Mouse (Mus musculus): Measurements from ENCODE around the gene Gpr176. TPM values are rescaled to one million over a fixed set of nuclear protein-coding genes. Genes with fewer than 3 reads are reported as not detected.

The Gpr176 gene
- polyA plus RNA-seq, 1 experiment from 2014 or later = 0.43 TPM

- Histone ChIP-seq H3K9ac (no peak overlapping the region), H3K4me2 (no peak overlapping the region), H3K4me3 (no peak overlapping the region), H3K36me3 (no peaks in the 10 kb centered on the region), H3K9me3 (replicated peaks) (no peaks in the 10 kb centered on the region), H3K27me3 (no peaks in the 10 kb centered on the region), H3K4me1 (replicated peaks) (no peaks in the 10 kb centered on the region), H3K27ac (no peak overlapping the region)
- ATAC-seq (replicated peaks; ENCODE audit: insufficient number of reproducible peaks, insufficient read depth, low FRiP score, low read depth) = no peak
- WGBS = 47% methylated on average over 5 of the region's 5 CpGs
These were observed 54.0 kb downstream of the Gpr176 start for GRCm38 (mm10) chr2:118319176-118319575.

- no peak overlapping the region for H3K4me3 ChIP-seq
- ATAC-seq (replicated peaks; ENCODE audit: insufficient number of reproducible peaks, insufficient read depth, low FRiP score, low read depth) = no peak
- WGBS = 65% methylated on average over 2 of the region's 2 CpGs
These were observed 56.3 kb downstream of the Gpr176 start for GRCm38 (mm10) chr2:118316939-118317338.

GRCm38 (mm10) chr2:118315656-118316402 lies 57.4 kb downstream of the Gpr176 start:
- 76% methylated on average over 12 of the region's 12 CpGs for WGBS
- Histone ChIP-seq H3K27ac (no peak overlapping the region), H3K36me3 (no peaks in the 10 kb centered on the region), H3K4me1 (replicated peaks) (no peaks in the 10 kb centered on the region), H3K27me3 (no peaks in the 10 kb centered on the region), H3K4me3 (no peak overlapping the region), H3K9ac (no peak overlapping the region), H3K4me2 (no peak overlapping the region), H3K9me3 (replicated peaks) (no peaks in the 10 kb centered on the region)
- ATAC-seq (replicated peaks; ENCODE audit: insufficient number of reproducible peaks, insufficient read depth, low FRiP score, low read depth) = no peak

More at GRCm38 (mm10) chr2:118316939-118317338, 56.3 kb downstream of the Gpr176 start:
- Histone ChIP-seq H3K27me3 (no peaks in the 10 kb centered on the region), H3K4me2 (no peak overlapping the region), H3K4me1 (replicated peaks) (no peaks in the 10 kb centered on the region), H3K9me3 (replicated peaks) (no peaks in the 10 kb centered on the region), H3K36me3 (no peaks in the 10 kb centered on the region), H3K27ac (no peak overlapping the region), H3K9ac (no peak overlapping the region)

- Histone ChIP-seq H3K27me3 (no peaks in the 10 kb centered on the region), H3K4me1 (replicated peaks) (no peaks in the 10 kb centered on the region), H3K9me3 (replicated peaks) (no peaks in the 10 kb centered on the region), H3K4me2 (no peak overlapping the region), H3K4me3 (no peak overlapping the region), H3K9ac (no peak overlapping the region), H3K36me3 (no peaks in the 10 kb centered on the region), H3K27ac (no peak overlapping the region)
- 57% methylated on average over 8 of the region's 8 CpGs for WGBS
- no peak for ATAC-seq (replicated peaks; ENCODE audit: insufficient number of reproducible peaks, insufficient read depth, low FRiP score, low read depth)
These were observed 65.7 kb downstream of the Gpr176 start for GRCm38 (mm10) chr2:118307561-118307960.

GRCm38 (mm10) chr2:118306966-118307365 lies 66.3 kb downstream of the Gpr176 start:
- Histone ChIP-seq H3K4me2 (no peak overlapping the region), H3K36me3 (no peaks in the 10 kb centered on the region), H3K27ac (no peak overlapping the region), H3K4me3 (no peak overlapping the region), H3K9ac (no peak overlapping the region), H3K27me3 (no peaks in the 10 kb centered on the region), H3K9me3 (replicated peaks) (no peaks in the 10 kb centered on the region), H3K4me1 (replicated peaks) (no peaks in the 10 kb centered on the region)
- no peak for ATAC-seq (replicated peaks; ENCODE audit: insufficient number of reproducible peaks, insufficient read depth, low FRiP score, low read depth)
- WGBS = 65% methylated on average over 2 of the region's 2 CpGs

- Histone ChIP-seq H3K9me3 (replicated peaks) (no peaks in the 10 kb centered on the region), H3K4me2 (no peak overlapping the region), H3K4me3 (no peak overlapping the region), H3K27me3 (no peaks in the 10 kb centered on the region), H3K9ac (no peak overlapping the region), H3K27ac (no peak overlapping the region), H3K36me3 (no peaks in the 10 kb centered on the region), H3K4me1 (replicated peaks) (no peaks in the 10 kb centered on the region)
- no peak for ATAC-seq (replicated peaks; ENCODE audit: insufficient number of reproducible peaks, insufficient read depth, low FRiP score, low read depth)
- 49% methylated on average over 3 of the region's 3 CpGs for WGBS
These were observed 66.7 kb downstream of the Gpr176 start for GRCm38 (mm10) chr2:118306522-118306895.

GRCm38 (mm10) chr2:118305827-118306521 lies 67.2 kb downstream of the Gpr176 start:
- ATAC-seq (replicated peaks; ENCODE audit: insufficient number of reproducible peaks, insufficient read depth, low FRiP score, low read depth) = no peak
- Histone ChIP-seq H3K4me3 (no peak overlapping the region), H3K4me2 (no peak overlapping the region), H3K36me3 (no peaks in the 10 kb centered on the region), H3K9ac (no peak overlapping the region), H3K4me1 (replicated peaks) (no peaks in the 10 kb centered on the region), H3K27ac (no peak overlapping the region), H3K9me3 (replicated peaks) (no peaks in the 10 kb centered on the region), H3K27me3 (no peaks in the 10 kb centered on the region)
- 71% methylated on average over 7 of the region's 7 CpGs for WGBS

- H3K27me3 ChIP-seq = no peaks in the 10 kb centered on the region
- no peaks in the 10 kb centered on the region for H3K4me1 ChIP-seq (replicated peaks)
- H3K36me3 ChIP-seq = no peaks in the 10 kb centered on the region
- H3K9me3 ChIP-seq (replicated peaks) = no peaks in the 10 kb centered on the region
- H3K4me2 ChIP-seq = no peak overlapping the region
- WGBS = 72% methylated on average over 4 of the region's 4 CpGs
- H3K4me3 ChIP-seq = no peak overlapping the region
- H3K27ac ChIP-seq = no peak overlapping the region
- H3K9ac ChIP-seq = no peak overlapping the region
- ATAC-seq (replicated peaks; ENCODE audit: insufficient number of reproducible peaks, insufficient read depth, low FRiP score, low read depth) = no peak
These were observed 69.8 kb downstream of the Gpr176 start for GRCm38 (mm10) chr2:118303456-118303855.

GRCm38 (mm10) chr2:118301656-118302055 lies 71.6 kb downstream of the Gpr176 start:
- no peaks in the 10 kb centered on the region for H3K36me3 ChIP-seq
- no peak overlapping the region for H3K4me3 ChIP-seq
- no peaks in the 10 kb centered on the region for H3K9me3 ChIP-seq (replicated peaks)
- H3K27ac ChIP-seq = no peak overlapping the region
- H3K27me3 ChIP-seq = no peaks in the 10 kb centered on the region
- no peak overlapping the region for H3K9ac ChIP-seq
- H3K4me2 ChIP-seq = no peak overlapping the region
- ATAC-seq (replicated peaks; ENCODE audit: insufficient number of reproducible peaks, insufficient read depth, low FRiP score, low read depth) = no peak
- H3K4me1 ChIP-seq (replicated peaks) = no peaks in the 10 kb centered on the region
- WGBS = 89% methylated on average over 2 of the region's 2 CpGs

- Histone ChIP-seq H3K4me3 (no peak overlapping the region), H3K4me1 (replicated peaks) (no peaks in the 10 kb centered on the region), H3K9me3 (replicated peaks) (no peaks in the 10 kb centered on the region), H3K4me2 (no peak overlapping the region), H3K36me3 (no peaks in the 10 kb centered on the region), H3K27ac (no peak overlapping the region), H3K9ac (no peak overlapping the region), H3K27me3 (no peaks in the 10 kb centered on the region)
- WGBS = 79% methylated on average over 8 of the region's 8 CpGs
- ATAC-seq (replicated peaks; ENCODE audit: insufficient number of reproducible peaks, insufficient read depth, low FRiP score, low read depth) = no peak
These were observed 72.1 kb downstream of the Gpr176 start for GRCm38 (mm10) chr2:118301041-118301545.

GRCm38 (mm10) chr2:118299981-118300380 lies 73.2 kb downstream of the Gpr176 start:
- Histone ChIP-seq H3K27ac (no peak overlapping the region), H3K9ac (no peak overlapping the region), H3K27me3 (no peaks in the 10 kb centered on the region), H3K4me3 (no peak overlapping the region), H3K4me2 (no peak overlapping the region), H3K36me3 (no peaks in the 10 kb centered on the region), H3K9me3 (replicated peaks) (no peaks in the 10 kb centered on the region), H3K4me1 (replicated peaks) (no peaks in the 10 kb centered on the region)
- ATAC-seq (replicated peaks; ENCODE audit: insufficient number of reproducible peaks, insufficient read depth, low FRiP score, low read depth) = no peak
- 83% methylated on average over 2 of the region's 2 CpGs for WGBS
